Mouse (Mus musculus) v-Abl transformed pro-B cells (cell line): ENCODE results near the gene Tmem258.
"Not testable (repeated sequence)": the region's sequence is repeated elsewhere in the genome, so short reads cannot be mapped to it uniquely, and the experiment has no call there.

ENCODE experiments used
- in situ Hi-C, 2 experiments: fragments of 400-800 bp; cut with MboI; formaldehyde crosslinking; loops; one replicate each; pipeline ENCODE4 v1.15.1; 2025; ENCODE audit not compliant: unreplicated experiment in 2 of 2

Gene Tmem258

GRCm38 (mm10) chr19:10203848-10204615, at the start of gene Tmem258, which contains the start of gene Fen1:
Tmem258 (plus strand) TSS chr19:10204014.
Fen1 (minus strand) TSS chr19:10204169.
- in situ Hi-C loops, result loop anchor here (5.0 to 25.0 kb wide), 4 partner anchors 202 to 1492 kb away; partner anchors contain the start of genes Best1 (in 1 of the 2), Incenp (in 1 of the 2), Rab3il1 (in 1 of the 2) and Slc3a2 (in 1 of the 2)

GRCm38 (mm10) chr19:10157725-10158124, 46.1 kb upstream of the Tmem258 start:
- in situ Hi-C loops, result no loop called here

GRCm38 (mm10) chr19:10163896-10164295, 39.9 kb upstream of the Tmem258 start:
- in situ Hi-C loops, result no loop called here

GRCm38 (mm10) chr19:10165928-10166327, 37.9 kb upstream of the Tmem258 start:
- in situ Hi-C loops, result not testable (repeated sequence)

GRCm38 (mm10) chr19:10167112-10167511, 36.7 kb upstream of the Tmem258 start:
- in situ Hi-C loops, result no loop called here

- in situ Hi-C loops, result no loop called here
Measured at GRCm38 (mm10) chr19:10167951-10168350, 35.9 kb upstream of the Tmem258 start.

GRCm38 (mm10) chr19:10168441-10168840, 35.4 kb upstream of the Tmem258 start:
- in situ Hi-C loops, result no loop called here

- in situ Hi-C loops, result no loop called here
Measured at GRCm38 (mm10) chr19:10169179-10169578, 34.6 kb upstream of the Tmem258 start.

GRCm38 (mm10) chr19:10169692-10170330, 34.0 kb upstream of the Tmem258 start:
- in situ Hi-C loops, result loop anchor here in 1 of 2 experiments (5.0 kb wide), 1 partner anchor 48 kb away; no protein-coding TSS in a partner anchor

- in situ Hi-C loops, result loop anchor here in 1 of 2 experiments (5.0 kb wide), 1 partner anchor 48 kb away; no protein-coding TSS in a partner anchor
Measured at GRCm38 (mm10) chr19:10170466-10170865, 33.3 kb upstream of the Tmem258 start.

- in situ Hi-C loops, result loop anchor here in 1 of 2 experiments (5.0 kb wide), 1 partner anchor 49 kb away; no protein-coding TSS in a partner anchor
Measured at GRCm38 (mm10) chr19:10171359-10171758, 32.5 kb upstream of the Tmem258 start.

- in situ Hi-C loops, result loop anchor here in 1 of 2 experiments (5.0 kb wide), 1 partner anchor 50 kb away; no protein-coding TSS in a partner anchor
Measured at GRCm38 (mm10) chr19:10171846-10172245, 32.0 kb upstream of the Tmem258 start.

- in situ Hi-C loops, result loop anchor here in 1 of 2 experiments (5.0 kb wide), 1 partner anchor 51 kb away; no protein-coding TSS in a partner anchor
Measured at GRCm38 (mm10) chr19:10173116-10173718, 30.6 kb upstream of the Tmem258 start.

GRCm38 (mm10) chr19:10173844-10174539, 29.8 kb upstream of the Tmem258 start:
- in situ Hi-C loops, result loop anchor here in 1 of 2 experiments (5.0 kb wide), 1 partner anchor 52 kb away; no protein-coding TSS in a partner anchor

- in situ Hi-C loops, result loop anchor here in 1 of 2 experiments (5.0 to 25.0 kb wide), 3 partner anchors 53 to 1338 kb away; partner anchors contain the start of genes AC129217.1, Asrgl1, Bscl2 and Gng3
Measured at GRCm38 (mm10) chr19:10174956-10175355, 28.9 kb upstream of the Tmem258 start.

- in situ Hi-C loops, result loop anchor here in 1 of 2 experiments (25.0 kb wide), 2 partner anchors 1039 to 1339 kb away; partner anchors contain the start of genes AC129217.1, Asrgl1, Bscl2 and Gng3
Measured at GRCm38 (mm10) chr19:10176477-10176876, 27.3 kb upstream of the Tmem258 start.

GRCm38 (mm10) chr19:10176941-10177372, 26.9 kb upstream of the Tmem258 start:
- in situ Hi-C loops, result loop anchor here in 1 of 2 experiments (25.0 kb wide), 2 partner anchors 1040 to 1340 kb away; partner anchors contain the start of genes AC129217.1, Asrgl1, Bscl2 and Gng3

- in situ Hi-C loops, result loop anchor here in 1 of 2 experiments (10.0 to 25.0 kb wide), 3 partner anchors 146 to 1344 kb away; partner anchors contain the start of genes AC129217.1, Asrgl1, Bscl2 and Gng3
Measured at GRCm38 (mm10) chr19:10181225-10181624, 22.6 kb upstream of the Tmem258 start.

- in situ Hi-C loops, result loop anchor here in 1 of 2 experiments (10.0 to 25.0 kb wide), 3 partner anchors 147 to 1345 kb away; partner anchors contain the start of genes AC129217.1, Asrgl1, Bscl2 and Gng3
Measured at GRCm38 (mm10) chr19:10182142-10182541, 21.7 kb upstream of the Tmem258 start.
